Mouse (Mus musculus) embryonic fibroblast, embryonic 13.5 days (primary cell): ENCODE data around the gene Qpctl. TPM values are rescaled to one million over a fixed set of nuclear protein-coding genes. Genes with fewer than 3 reads are reported as not detected.
"Not testable (repeated sequence)": the region's sequence is repeated elsewhere in the genome, so short reads cannot be mapped to it uniquely, and the experiment has no call there.

ENCODE experiments used
- H3K27ac ChIP-seq: 2 replicates; pipeline ENCODE4 v1.5.1; 2012; ENCODE audit warnings: low read length, control low read depth, inconsistent platforms; ENCODE audit not compliant: insufficient read depth
- H3K4me1 ChIP-seq: 2 replicates; pipeline ENCODE4 v1.6.1; 2011; ENCODE audit warnings: low read length; ENCODE audit not compliant: control insufficient read depth, insufficient read depth
- H3K4me3 ChIP-seq: 2 replicates; pipeline ENCODE4 v1.5.1; 2011; ENCODE audit warnings: mild to moderate bottlenecking, control low read depth, low read length; ENCODE audit not compliant: insufficient read depth
- CTCF ChIP-seq: IDR thresholded peaks from 2 replicates; pipeline ENCODE4 v1.5.1; 2011; ENCODE audit warnings: mild to moderate bottlenecking, control low read depth, low read length, moderate library complexity, borderline replicate concordance; ENCODE audit not compliant: insufficient read depth
- POLR2A ChIP-seq: IDR thresholded peaks from 2 replicates; pipeline ENCODE4 v1.6.1; 2011; ENCODE audit warnings: low read depth, mild to moderate bottlenecking, control low read depth, low read length, moderate library complexity
- polyA plus RNA-seq: library from polyadenylated mRNA; stranded (reverse); fragments of >200 nt; gene quantifications from 2 replicates; pipeline ENCODE4 v1.2.4, GENCODE M21; 2011; ENCODE audit warnings: low read depth; ENCODE audit not compliant: missing spikeins, insufficient read length

Qpctl gene
- polyA plus RNA-seq, 1 experiment = 16.3 TPM

DNA sequence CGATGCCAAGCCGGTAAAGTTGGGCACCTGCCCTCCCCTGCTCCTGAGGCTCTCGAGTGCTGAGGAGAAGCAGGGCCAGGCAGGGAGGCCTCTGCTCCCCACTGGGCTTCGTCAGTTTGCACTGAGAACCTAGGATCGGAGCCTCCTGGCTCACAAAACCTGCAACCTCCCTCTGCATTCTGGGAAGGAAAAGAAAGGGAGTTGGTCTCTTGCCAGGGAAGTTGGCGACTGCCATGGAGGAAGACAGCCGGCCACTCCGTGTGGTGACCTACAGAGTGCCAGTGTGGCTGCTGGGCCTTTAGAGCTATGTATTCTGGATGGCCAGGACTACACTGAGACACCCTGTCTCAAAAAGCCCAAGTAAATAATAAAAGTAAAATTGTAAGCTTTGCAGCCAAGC lies 5.7 kb upstream of the Qpctl start:
- TF ChIP-seq CTCF (no peak), POLR2A (no peak)
- Histone ChIP-seq H3K4me3 (no peak overlapping the region), H3K4me1 (peaks cover 16% of the 10 kb centered on the region), H3K27ac (no peak overlapping the region)

GRCm38 (mm10) chr7:19151121-19151520 lies 2.0 kb upstream of the Qpctl start:
- H3K4me1 ChIP-seq = peaks cover 12% of the 10 kb centered on the region
- H3K4me3 ChIP-seq, H3K27ac ChIP-seq: not testable (repeated sequence)

- TF ChIP-seq CTCF (no peak), POLR2A (peak; percentile 81)
- Histone ChIP-seq H3K27ac (peak within 1 kb of the TSS; percentile 50), H3K4me3 (peak within 1 kb of the TSS; percentile 90), H3K4me1 (0 out of 2 replicates have a peak, but pooled peaks cover 4% of the 10 kb centered on the region)
Measured at GRCm38 (mm10) chr7:19149626-19150025, 535 bp upstream of the Qpctl start, which contains the start of gene Snrpd2. Gene Snrpd2, plus strand, starts transcription at chr7:19149722.

- 0 out of 2 replicates have a peak, but pooled peaks cover 4% of the 10 kb centered on the region for H3K4me1 ChIP-seq
- peak overlapping the region; percentile 50 for H3K27ac ChIP-seq
- TF ChIP-seq CTCF (no peak), POLR2A (no peak)
- H3K4me3 ChIP-seq = peak overlapping the region; percentile 61
Measured at GRCm38 (mm10) chr7:19148180-19148874, 764 bp downstream of the Qpctl start.

- Histone ChIP-seq H3K4me1 (0 out of 2 replicates have a peak, but pooled peaks cover 4% of the 10 kb centered on the region), H3K4me3 (no peak overlapping the region), H3K27ac (no peak overlapping the region)
- TF ChIP-seq POLR2A (no peak), CTCF (no peak)
Measured at GRCm38 (mm10) chr7:19147497-19148045, 1.5 kb downstream of the Qpctl start.

- H3K27ac ChIP-seq = no peak overlapping the region
- H3K4me1 ChIP-seq = 0 out of 2 replicates have a peak, but pooled peaks cover 4% of the 10 kb centered on the region
- TF ChIP-seq POLR2A (no peak), CTCF (no peak)
- H3K4me3 ChIP-seq = no peak overlapping the region
Measured at GRCm38 (mm10) chr7:19146793-19147192, 2.3 kb downstream of the Qpctl start.

DNA sequence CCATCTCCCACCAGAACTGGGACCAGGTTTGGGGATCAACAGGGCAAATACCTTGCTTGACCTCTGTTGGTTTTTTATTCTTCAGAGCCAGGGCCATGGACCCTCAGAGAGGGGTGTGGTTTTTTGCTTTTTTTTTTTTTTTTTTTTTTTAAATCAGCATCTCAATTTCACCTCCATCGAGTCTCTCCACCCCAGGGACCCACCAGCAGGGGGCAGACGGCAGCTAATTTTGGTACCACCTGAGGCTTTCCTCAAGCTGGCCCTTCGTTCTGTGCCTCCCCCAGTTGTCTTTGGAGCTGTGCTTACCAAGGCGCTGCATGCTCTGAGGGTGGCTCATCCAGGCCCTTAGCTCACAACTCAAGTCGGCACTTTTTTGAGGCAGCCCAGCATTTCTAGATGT lies 11.7 kb downstream of the Qpctl start:
- no peak for TF ChIP-seq POLR2A
- peak; percentile 30; the same call in 1 of the 2 replicates for TF ChIP-seq CTCF
- Histone ChIP-seq H3K4me1 (no peaks in the 10 kb centered on the region), H3K27ac (no peak overlapping the region)

DNA sequence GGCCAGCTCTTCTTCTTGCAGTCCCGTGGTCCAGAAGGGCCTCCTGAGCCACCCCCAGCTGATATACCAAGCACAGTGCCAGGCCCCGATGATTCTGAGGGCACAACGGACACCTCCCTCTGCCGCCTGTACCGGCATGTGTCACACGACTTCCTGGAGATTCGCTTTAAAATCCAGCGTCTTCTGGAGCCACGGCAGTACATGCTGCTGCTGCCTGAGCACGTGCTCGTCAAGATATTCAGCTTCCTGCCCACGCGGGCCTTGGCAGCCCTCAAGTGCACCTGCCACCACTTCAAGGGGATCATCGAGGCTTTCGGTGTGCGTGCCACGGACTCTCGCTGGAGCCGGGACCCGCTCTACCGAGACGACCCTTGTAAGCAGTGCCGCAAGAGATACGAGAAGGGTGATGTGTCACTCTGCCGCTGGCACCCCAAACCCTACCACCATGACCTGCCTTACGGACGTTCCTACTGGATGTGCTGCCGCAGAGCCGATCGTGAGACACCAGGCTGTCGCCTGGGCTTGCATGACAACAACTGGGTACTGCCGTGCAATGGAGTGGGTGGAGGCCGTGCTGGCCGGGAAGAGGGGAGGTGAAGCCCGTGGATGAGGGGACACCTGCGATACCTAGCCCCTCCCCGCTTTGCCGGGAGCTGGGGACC lies 12.3 kb downstream of the Qpctl start:
- TF ChIP-seq POLR2A (no peak), CTCF (no peak)
- Histone ChIP-seq H3K4me1 (no peaks in the 10 kb centered on the region), H3K4me3 (no peak overlapping the region), H3K27ac (no peak overlapping the region)

More for the DNA sequence above, 11.7 kb downstream of the Qpctl start:
- no peak overlapping the region for H3K4me3 ChIP-seq

DNA sequence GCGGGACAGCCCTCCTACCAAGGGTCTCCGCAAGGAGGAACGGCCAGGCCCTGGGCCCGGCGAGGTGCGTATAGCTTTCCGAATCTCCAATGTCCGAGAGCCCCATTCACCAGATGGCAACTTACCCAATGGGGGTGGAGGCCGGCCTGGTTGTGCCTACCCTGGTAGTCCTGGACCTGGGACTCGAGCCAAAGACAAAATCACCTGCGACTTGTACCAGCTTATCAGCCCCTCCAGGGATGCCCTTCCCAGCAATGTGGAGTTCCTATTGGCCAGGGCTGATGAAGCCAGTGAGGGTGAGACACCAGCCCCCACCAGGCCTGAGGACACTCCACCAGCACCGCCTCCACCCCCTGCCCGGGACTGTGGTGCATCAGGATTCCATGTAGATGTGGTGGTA lies 12.9 kb downstream of the Qpctl start:
- Histone ChIP-seq H3K27ac (no peak overlapping the region), H3K4me3 (no peak overlapping the region), H3K4me1 (no peaks in the 10 kb centered on the region)
- TF ChIP-seq CTCF = no peak
- TF ChIP-seq POLR2A = no peak

GRCm38 (mm10) chr7:19131324-19131848 lies 17.7 kb downstream of the Qpctl start:
- peaks cover 3% of the 10 kb centered on the region; the same call in 1 of the 2 replicates for H3K4me1 ChIP-seq
- peak overlapping the region; percentile 31 for H3K4me3 ChIP-seq
- no peak for TF ChIP-seq POLR2A
- TF ChIP-seq CTCF = peak; percentile 72
- peak overlapping the region; percentile 82 for H3K27ac ChIP-seq
